Mouse (Mus musculus) left cerebral cortex, postnatal 14 days (tissue): ENCODE data around the gene Grxcr1. TPM values are rescaled to one million over a fixed set of nuclear protein-coding genes. Genes with fewer than 3 reads are reported as not detected.

Experiments used
- DNase-seq, 2 experiments: peaks; one replicate each; pipeline ENCODE4 v3.0.0; 2021 to 2022; ENCODE audit warnings: low spot score in 2 of 2, mixed read lengths in 1 of 2
- intact Hi-C: fragments of 180-260 bp; cut with DNase I; formaldehyde crosslinking; loops from one replicate; pipeline ENCODE4 v1.15.1; 2025
- long read RNA-seq, 2 experiments: library from polyadenylated mRNA; stranded (forward); transcript quantifications; one replicate each; pipeline ENCODE4 v2.0.0; 2021
- total RNA-seq, 2 experiments: library from RNA; stranded (reverse); gene quantifications; 2 replicates each; pipeline ENCODE4 v1.2.3; 2021

The Grxcr1 gene
- total RNA-seq, result not detected
- long read RNA-seq, experiment 1, result 0 reads
- long read RNA-seq, experiment 2, result 0 reads

DNA sequence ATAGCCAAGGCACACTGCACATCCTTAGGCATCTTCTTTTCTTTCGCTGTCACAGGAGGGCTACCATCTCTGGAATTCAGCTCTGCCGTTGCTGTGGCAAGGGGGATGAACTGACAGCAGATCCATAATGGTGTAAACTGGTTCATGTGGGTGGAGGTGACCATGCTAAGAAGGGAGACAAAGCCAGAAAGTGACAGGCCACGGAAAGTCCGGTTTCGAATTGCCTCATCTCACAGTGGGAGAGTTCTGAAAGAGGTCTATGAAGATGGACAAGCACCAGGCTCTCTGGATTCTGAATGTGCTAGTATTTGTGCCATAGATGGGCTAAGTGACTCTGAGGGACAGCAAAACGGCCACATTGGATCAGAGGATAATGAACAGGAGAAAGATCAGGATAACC, at the start of gene Grxcr1:
TSS of gene Grxcr1 (plus strand) at position 92 of the 400 bp plus-strand sequence.
- intact Hi-C loops, result no loop called here
- DNase-seq, result no peak

DNA sequence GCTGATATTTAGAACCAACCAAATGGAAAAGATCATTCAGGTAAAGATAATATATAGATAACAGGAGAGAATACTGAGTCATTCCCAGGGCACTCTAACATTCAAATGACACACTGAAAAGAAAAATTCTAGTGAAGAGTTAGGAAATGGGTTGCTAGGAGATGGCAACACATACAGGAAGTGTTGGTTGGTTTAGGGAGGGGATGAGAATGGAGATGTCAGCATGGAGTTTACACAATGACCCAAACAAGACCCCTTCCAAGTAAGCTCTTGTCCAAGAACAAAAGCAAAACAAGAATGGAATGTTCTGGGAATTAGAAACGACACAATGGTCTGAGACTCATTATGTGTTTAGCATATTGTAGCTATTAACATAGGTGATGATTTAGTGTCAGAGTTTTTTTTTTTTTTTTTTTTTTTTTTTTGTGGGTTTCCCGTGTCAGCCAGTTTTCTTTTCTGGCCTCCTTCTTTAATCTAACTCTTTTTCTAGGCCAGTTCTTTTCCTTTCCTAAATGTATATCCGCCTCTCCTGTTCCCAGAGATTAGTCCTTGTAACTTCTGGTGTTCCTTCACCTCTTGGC, 49.6 kb upstream of the Grxcr1 start:
- no peak for DNase-seq
- intact Hi-C loops, result no loop called here

DNA sequence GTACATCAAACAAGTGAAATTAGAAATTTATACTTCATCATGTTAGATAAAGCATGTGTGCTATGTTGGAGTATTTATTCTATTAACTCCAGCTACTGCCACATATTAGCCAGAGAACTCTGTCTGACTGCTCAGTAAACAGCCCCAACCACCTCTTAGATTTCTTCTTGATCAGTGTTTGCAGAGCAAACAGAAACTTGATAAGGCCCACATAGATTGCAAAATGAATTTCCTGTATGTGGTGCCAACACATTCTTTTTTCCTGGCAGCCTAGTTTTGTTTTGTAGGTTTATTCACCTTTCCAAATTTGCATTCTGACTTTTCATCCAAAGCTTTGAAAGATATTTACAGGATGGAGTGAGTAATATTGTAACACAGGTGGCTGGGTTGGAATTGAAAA, 41.2 kb upstream of the Grxcr1 start:
- DNase-seq, result no peak
- intact Hi-C loops, result no loop called here

DNA sequence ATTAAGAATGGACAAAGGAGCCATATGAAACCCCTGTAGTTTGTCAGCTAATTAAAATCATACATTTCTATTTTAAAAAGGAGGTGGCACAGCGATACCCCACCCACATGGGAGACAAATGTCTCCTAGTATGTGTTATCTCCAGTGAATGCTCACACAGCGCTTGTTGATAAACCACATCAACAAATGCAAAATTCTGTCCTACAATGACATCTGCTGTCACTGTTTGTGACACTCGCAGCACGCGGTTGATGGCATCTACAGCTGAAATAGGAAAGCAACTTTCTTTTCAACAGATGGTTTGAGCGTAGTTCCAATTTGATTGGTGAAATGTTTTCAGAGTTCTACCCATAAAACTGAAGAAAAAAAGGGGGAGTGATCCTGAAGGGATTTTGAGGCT, 29.0 kb upstream of the Grxcr1 start:
- intact Hi-C loops, result no loop called here
- peak in 1 of 2 experiments; percentile 11 for DNase-seq

DNA sequence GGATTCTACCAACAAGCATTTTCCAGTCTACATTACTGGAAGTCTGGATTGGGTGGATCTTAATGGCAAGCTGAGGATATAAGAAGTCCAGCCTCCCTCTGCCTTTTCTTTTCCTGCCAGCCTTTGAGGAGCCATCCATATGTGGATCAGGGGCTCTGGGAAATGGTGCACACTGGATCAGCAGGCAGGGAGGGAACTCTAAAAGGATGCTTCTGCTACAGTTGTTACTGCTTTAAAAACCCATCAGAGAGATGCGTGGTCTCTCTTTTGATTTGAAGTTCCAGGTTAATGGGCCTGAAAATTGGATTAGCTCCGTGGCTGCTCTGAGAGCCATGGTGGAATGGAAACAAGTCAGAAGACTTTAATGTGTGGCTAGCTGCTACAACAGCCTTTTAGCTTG, 27.7 kb upstream of the Grxcr1 start:
- DNase-seq, result no peak
- intact Hi-C loops, result no loop called here

DNA sequence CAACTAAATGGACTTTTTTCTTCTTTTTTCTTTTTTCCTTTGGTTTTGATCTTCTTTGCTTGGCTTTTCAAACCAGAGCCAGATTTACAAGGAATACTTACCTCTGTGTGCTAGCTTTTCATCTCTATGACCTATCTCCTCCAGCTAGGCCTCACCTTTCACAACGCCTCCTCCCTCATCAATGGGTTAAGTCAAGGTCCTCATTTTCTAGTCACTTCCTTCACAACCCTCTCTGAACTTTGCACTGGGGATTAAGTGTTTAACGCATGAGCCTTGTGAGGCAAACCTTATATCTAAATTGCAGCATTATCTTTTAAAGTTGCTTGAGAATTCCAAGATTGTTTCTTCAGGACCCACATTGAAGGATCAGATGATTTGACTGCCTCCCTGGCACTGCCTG, 27.2 kb upstream of the Grxcr1 start:
- intact Hi-C loops, result no loop called here
- DNase-seq, result no peak

DNA sequence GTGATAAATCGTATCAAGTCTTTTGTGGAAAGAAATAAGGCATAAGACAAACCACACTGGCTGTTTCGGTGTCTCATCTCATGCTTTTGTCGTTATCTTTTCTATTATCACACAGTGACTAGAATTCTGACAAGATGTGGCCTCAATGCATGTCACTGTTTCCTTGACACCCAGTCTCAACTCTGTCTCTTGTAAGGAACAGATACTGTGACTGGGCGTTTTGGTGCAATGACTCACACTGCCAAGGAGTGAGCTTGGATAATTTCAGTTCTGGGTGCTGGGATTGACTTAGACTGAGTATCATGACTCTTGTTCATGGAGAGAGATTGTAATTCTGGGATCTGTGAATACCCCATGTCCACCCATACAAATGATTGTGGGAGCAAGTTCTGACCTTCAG, 24.6 kb upstream of the Grxcr1 start:
- intact Hi-C loops, result no loop called here
- no peak for DNase-seq

DNA sequence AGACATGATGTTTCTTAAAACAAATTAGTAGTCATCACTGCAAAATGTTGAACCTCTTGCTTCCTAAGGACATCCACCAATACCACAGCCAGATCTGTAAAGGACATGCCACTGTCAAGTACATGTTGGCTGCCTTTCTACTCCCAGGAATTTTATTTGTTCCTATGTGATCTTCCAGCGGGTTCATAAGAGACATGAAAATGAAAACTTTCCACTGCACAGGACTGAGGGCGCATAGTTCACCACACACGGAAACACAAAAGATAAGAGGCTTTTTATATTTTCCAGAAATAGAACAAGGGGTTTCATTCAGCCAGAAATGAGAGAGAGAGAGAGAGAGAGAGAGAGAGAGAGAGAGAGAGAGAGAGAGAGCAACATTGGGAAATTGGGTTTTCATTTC, 20.1 kb upstream of the Grxcr1 start:
- no peak for DNase-seq

DNA sequence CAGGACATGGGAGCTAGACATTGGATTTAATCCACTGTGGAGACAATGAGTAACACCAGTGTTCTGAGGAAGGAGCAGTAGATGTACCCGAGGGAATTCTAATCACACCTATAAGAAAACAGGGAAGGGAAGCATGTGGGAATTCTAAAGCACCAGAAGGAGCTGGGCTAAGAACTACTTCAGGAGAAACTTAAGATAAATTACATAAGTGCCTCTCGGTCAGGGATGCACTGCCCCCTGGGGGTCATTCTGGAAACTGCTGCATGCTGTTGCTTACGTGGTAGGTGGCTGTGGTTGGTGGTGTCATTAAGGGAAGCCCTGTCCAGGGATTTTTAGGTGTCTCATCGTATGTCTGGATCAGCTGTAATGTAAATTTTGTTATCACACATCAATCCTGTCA, 19.0 kb upstream of the Grxcr1 start:
- intact Hi-C loops, result loop anchor here (2.0 to 5.0 kb wide), 3 partner anchors 165 to 480 kb away; partner anchors contain the start of gene Atp8a1
- DNase-seq, result peak; percentile 87 to 88

More for the DNA sequence above, 20.1 kb upstream of the Grxcr1 start:
- intact Hi-C loops, result loop anchor here (5.0 kb wide), 2 partner anchors 164 to 479 kb away; partner anchors contain the start of gene Atp8a1

DNA sequence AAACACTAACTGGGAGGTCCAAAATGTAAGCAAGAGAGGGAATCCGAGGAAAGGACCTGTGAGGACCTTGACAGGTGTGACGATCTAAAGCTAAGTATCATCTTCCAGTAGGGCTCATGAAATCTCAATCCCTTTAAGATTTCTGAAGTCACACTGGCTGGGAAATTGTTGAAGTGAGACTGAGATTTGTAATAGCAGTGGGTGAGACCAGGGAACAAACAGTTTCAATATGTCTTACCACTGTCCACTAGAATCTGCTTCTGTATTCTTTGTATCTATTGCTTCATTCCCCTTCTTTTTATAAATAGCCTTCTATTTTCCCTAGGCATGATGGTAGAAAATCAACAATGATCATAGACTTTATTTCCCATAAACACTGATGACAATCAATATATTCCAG, 10.8 kb upstream of the Grxcr1 start:
- intact Hi-C loops, result no loop called here
- DNase-seq, result no peak

DNA sequence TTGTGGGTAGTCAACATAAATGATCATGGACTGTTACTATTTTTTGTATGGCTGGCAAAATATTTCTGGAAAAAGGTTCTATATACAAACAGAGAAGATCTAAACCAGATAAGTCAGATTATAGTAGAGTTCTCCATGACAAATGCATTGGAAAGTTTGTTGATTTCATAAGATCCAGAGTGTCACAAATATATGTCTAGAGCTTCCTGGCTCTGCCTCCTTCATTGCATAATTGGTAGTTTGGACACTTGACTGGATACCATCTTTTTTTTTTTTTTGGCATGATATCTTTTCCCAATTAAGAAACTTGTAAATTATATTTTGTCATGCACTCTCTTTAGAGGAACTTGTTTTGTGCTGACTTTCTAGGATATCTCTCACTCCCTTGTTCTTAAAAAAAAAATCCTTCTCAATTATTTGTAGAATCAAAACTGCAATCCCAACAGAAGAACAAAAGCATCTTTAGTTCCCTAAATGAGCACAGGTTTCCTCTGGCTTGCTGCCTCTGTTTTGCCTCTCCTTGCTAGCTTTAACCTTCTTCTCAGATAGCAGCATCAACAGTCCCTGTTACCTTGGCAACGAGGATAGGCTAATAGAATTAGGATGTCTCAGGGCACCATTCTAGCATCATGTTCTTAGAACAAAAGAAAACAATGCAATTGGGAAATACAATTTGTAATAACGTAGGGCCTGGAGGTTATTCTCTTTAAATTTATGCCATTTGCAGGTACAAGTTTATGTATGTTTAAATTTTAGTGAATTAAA, 4.8 kb upstream of the Grxcr1 start:
- intact Hi-C loops, result no loop called here
- DNase-seq, result no peak

DNA sequence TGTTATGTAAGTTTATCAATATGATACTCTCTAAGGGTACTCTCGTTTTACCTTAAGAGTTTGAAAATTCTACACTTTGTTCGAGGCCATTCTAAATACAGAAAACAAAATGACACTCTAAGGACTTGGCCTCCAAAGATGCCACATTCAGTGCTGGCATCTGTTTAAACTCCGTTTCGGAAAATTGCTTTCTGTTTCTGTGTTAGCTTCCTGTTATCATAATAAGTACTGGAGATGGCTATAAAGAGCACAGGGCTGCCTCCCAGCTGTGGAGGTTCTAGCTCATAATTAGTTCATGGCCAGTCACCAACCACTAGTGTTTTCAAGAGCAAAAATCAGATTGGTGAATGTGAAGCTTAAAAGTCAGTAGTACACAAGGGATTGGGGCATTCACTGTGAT, 4.2 kb upstream of the Grxcr1 start:
- intact Hi-C loops, result no loop called here
- DNase-seq, result no peak

DNA sequence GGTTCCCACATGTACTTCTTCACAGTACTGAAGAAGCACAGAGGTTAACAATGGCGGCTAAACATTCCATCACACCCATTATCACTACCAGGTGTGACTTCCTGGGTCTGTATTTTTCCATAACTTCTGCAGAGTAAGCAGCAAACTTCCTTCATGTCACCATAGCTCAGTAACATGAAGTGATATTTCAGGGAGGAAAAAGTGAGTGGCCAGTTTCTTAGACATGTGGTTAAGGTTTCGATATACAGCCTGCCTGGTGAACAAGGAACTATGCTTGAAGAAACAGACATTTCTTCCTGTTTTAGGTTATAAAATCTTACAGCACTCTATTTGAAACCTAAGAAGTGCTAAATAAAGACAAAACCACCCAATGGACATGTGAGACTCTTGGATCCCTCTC, 1.7 kb downstream of the Grxcr1 start:
- intact Hi-C loops, result no loop called here
- DNase-seq, result no peak

DNA sequence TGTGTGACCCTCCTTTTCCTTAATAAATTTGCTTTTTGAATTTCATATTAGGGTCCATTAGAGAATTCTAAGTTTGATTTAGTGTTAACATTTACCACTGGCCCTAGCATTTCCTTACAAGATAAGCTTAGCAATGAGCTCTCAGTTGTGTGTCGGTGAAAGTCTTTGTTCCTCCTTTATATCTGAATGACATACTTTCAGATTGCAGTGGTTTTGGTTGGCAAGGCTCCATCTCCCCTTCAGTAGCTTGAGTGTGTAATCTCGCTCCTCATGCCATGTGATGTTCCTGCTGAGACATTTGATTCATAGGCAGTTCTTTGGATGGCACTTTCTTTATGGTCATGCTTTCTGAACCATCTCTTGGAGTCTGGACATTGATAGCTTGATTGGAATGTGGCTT, 7.4 kb downstream of the Grxcr1 start:
- DNase-seq, result no peak
- intact Hi-C loops, result no loop called here

DNA sequence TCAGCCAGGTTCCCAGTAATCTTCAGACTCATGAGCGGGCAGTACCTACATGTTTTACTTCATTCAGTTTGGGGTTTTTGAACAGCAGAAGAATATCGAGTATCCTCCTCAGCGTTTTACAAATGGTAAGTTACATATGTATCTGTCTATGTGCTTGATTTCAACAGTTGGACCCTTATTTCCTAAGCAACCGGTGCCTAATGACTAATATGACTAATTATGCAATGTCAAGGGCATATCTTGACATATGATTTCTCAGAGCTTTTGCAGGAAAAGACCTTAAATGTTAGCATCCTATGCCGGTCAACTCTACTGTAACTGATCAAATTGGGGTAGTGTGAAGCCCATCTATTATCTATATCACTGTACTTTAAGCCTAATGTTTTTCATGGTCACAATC, 11.7 kb downstream of the Grxcr1 start:
- DNase-seq, result no peak
- intact Hi-C loops, result no loop called here

DNA sequence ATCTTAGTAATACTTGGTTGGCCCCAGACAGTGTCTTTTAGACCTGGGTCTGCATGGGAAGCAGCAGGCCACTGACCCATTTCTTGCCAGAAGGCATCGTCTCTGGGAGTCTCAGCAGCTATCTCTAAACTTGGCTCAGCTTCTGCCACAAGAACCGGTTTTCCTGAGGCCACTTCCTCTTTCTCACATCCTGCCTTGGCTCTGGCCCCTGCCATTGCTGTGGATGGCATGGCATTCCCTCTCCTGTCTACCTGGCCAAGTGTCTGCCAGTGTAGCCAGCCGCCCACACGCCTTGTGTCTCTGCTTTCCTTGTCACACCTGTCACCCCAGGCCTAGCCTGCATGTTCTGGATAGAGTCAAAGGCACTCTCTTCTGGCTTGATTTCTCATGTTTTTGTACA, 17.1 kb downstream of the Grxcr1 start:
- intact Hi-C loops, result no loop called here

DNA sequence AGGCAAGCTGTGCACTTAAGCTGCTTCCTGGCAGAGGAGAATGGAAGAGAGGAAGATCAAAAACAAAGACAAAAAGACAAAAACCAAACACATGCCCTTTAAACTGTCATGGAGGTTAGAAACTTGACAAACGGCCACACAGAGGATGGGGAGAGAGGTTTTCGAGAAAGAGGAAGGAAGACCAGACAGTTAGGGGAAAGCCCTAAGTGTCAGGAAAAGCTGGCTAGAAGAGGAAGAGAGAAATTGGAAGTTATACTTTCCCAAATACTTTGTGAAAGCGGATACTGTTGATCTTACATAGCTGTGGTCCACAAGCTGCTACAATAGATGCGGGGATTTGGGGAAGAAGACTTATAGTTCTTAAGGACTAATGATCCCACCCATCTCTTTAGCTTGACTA, 17.9 kb downstream of the Grxcr1 start:
- intact Hi-C loops, result no loop called here
- DNase-seq, result no peak

More for the DNA sequence above, 17.1 kb downstream of the Grxcr1 start:
- DNase-seq, result peak in 1 of 2 experiments; percentile 4

DNA sequence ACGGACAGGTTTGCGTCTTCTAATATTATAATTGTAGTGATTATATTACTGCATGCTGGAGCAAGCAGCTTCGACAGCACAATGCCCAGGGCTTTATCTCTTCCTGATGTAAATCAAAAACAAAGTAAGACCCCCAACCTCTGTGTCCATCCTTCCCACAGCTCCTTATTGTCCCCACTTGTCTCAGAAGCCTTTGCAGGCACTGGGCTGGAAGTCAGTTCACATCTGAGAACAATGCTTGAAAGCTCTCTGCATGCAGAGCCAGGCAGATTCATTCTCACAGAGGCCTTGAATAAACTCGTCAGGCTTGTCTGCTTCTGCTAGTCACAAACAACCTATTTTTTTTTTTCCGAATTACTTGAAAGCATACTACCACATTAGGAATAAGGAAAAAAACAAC, 19.5 kb downstream of the Grxcr1 start:
- intact Hi-C loops, result no loop called here
- DNase-seq, result no peak

DNA sequence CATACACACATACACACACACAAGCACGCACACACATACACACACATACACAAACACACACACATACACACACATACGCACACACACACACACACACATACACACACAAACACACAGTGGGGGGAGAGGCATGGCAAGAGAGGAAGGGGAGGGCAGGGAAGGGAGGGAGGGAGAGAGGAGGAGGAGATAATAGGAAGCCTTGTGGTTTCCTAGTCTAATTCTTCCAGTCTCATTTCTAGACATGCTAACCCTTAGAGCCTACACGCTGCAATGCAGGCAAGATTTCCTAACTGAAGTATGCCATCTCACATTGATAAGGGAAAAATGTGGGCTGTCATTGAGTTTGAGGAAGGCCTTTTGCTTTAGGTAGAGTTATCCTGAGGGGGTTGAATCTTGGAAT, 25.9 kb downstream of the Grxcr1 start:
- DNase-seq, result no peak
- intact Hi-C loops, result no loop called here

DNA sequence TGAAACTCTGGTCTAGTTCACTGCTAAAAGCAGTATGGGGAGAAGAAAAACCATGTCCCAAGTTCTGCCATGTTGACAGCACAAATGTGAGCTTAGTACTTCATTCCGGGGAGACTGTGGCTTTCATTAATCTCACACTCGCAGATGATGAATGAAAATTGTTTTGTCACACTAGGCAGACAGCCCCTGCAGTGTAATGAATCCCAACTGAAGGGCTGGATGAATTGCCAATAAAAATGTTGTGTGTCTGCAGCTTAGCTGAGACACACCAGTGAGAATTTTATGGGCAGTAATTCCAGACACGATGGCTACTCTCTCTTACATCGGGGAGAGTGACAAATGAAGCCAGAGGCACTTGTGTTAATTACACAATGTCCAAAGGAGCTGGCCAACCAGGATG, 37.1 kb downstream of the Grxcr1 start:
- DNase-seq, result no peak
- intact Hi-C loops, result no loop called here

DNA sequence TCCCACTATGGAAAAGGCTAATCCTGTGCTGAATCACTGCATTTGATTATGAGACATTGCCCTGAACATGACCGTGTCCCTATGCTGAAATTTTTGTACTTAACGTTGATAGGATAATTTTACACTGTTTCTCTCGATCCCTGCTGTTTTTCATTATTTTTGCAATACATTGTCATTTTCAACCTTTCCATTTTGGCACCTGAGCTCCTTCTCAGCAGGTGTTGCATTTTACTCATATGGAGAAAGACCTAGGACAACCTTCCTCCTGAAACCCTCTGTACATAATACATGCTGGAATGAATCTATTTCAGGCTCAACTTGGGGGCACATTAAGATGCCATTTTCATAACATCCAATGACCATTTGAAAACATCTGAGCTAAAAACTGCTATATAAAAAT, 38.7 kb downstream of the Grxcr1 start:
- DNase-seq, result no peak
- intact Hi-C loops, result no loop called here
